Mouse (Mus musculus): ENCODE data around the gene Hist1h4d. TPM values are rescaled to one million over a fixed set of nuclear protein-coding genes. Genes with fewer than 3 reads are reported as not detected.

The Hist1h4d gene
- polyA plus RNA-seq, 1 experiment from 2014 or later = 102 TPM

DNA sequence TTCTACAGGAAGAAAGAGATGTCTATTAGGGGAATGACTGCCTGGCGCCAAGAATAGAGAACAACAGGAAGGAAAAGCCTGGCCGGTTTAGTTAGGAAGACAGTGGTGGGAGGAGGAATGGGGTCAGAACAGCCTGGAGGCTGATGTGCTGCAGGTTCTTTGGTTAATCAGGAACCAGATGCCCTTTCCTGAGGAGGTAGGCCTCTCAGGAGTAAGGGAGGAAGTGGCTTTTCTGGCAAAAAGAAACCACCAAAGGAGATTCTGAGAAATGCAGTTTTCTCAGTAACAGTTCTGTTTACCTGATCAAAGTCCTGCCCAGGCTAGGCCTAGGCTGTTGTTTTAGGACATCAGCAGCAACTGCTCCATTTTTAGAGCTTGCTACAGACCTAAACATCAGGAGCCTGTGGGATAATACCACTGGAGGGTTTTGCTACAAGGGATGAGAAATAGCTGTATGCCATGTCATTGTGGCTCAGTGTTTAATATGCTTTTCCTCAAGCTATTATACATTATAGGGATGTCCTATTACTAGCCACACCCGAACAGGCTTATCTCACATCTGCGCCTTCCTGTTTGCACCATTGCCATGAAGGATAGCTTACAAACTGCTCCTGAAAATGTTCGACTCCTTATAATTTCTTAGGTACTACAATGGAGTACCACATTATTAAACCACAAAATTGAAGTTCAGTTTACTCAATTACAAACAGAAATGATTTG is 11.8 kb downstream of the Hist1h4d start:
- peak; percentile 61; the same call in 1 of the 2 replicates for ATAC-seq (ENCODE audit: low FRiP score, low TSS enrichment)
- no peaks in the 10 kb centered on the region for H3K9me3 ChIP-seq (ENCODE audit: low read length)
- WGBS = 55% methylated on average over 5 of the region's 5 CpGs
- H3K9ac ChIP-seq (replicated peaks; ENCODE audit: low read length) = no peak overlapping the region; the same call in 1 of the 2 replicates
- 0 out of 2 replicates have a peak overlapping the region, but pooled peaks have one; percentile 12 for H3K4me2 ChIP-seq (replicated peaks; ENCODE audit: low read depth, low read length)
- peak overlapping the region; percentile 86 for H3K27ac ChIP-seq (ENCODE audit: low read length)
- H3K27me3 ChIP-seq (ENCODE audit: insufficient read depth, low read length) = no peaks in the 10 kb centered on the region
- H3K4me3 ChIP-seq (ENCODE audit: low read length) = no peak overlapping the region
- peaks cover 14% of the 10 kb centered on the region for H3K4me1 ChIP-seq (ENCODE audit: insufficient read depth, low read length)
- no peaks in the 10 kb centered on the region for H3K36me3 ChIP-seq (ENCODE audit: insufficient read depth, low read length)

DNA sequence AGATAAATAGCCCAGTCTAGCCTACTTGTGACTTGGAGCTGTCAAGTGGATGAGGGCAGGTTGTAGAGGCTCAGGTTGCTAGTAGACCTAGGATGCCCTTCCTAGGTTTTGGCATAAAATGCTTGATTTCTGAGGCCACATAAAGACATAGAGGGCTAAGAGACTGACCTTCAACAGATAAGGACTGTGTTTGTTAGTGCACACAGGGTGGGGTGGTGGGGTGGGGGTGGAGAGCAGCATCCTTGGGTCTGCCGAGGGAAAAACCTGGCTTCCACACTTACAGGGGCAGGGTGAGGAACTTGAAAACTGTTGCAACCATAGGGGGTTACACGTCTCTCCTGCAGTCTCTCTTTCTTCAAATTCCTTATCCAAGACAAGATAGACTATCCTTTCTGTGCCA is 13.8 kb downstream of the Hist1h4d start:
- H3K27me3 ChIP-seq (ENCODE audit: insufficient read depth, low read length) = no peaks in the 10 kb centered on the region
- H3K4me1 ChIP-seq (ENCODE audit: insufficient read depth, low read length) = peaks cover 14% of the 10 kb centered on the region
- no peaks in the 10 kb centered on the region for H3K9me3 ChIP-seq (ENCODE audit: low read length)
- no peak overlapping the region for H3K4me2 ChIP-seq (replicated peaks; ENCODE audit: low read depth, low read length)
- H3K27ac ChIP-seq (ENCODE audit: low read length) = no peak overlapping the region
- ATAC-seq (ENCODE audit: low FRiP score, low TSS enrichment) = no peak
- no peak overlapping the region for H3K9ac ChIP-seq (replicated peaks; ENCODE audit: low read length)
- no peak overlapping the region for H3K4me3 ChIP-seq (ENCODE audit: low read length)
- no peaks in the 10 kb centered on the region for H3K36me3 ChIP-seq (ENCODE audit: insufficient read depth, low read length)
- 91% methylated on average over 2 of the region's 2 CpGs for WGBS

DNA sequence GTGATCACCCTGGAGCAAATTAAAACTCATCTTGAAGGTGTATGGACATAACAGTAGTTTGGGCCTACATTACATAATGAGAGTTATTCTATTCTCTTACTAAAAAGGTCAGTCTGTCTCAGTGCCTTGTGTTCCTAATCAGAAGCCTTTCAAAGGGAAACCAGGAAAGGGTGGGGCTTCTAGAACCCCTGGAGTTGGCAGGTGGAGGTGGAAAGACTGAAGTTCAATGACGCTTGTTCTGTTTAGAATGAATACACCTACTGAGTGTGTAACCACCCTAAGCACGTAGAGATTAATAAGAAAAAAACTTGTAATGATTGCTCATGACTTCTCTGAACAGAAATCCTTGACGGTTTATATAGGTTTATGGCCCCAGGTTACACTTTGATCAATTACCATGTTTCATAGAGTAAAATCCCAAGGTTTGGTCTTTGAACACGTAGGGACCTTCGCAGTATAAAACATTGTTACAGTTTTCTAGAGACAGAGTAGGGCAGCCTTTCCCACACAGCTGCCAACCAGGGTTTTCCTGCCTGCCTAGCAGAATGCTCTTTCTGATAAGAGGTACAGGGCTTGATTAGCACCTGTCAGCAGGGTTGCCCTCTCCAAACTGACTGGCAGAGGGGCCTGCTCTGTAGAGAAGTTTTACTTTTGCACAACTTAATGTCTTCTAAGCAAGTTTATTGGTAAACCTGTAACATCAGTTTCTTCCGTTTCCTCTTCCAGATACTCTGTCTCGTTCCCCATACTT is 14.4 kb downstream of the Hist1h4d start:
- H3K27ac ChIP-seq (ENCODE audit: low read length) = no peak overlapping the region
- H3K4me3 ChIP-seq (ENCODE audit: low read length) = no peak overlapping the region
- 78% methylated on average over 7 of the region's 7 CpGs for WGBS
- H3K9ac ChIP-seq (replicated peaks; ENCODE audit: low read length) = no peak overlapping the region
- ATAC-seq (ENCODE audit: low FRiP score, low TSS enrichment) = no peak
- H3K27me3 ChIP-seq (ENCODE audit: insufficient read depth, low read length) = no peaks in the 10 kb centered on the region
- H3K36me3 ChIP-seq (ENCODE audit: insufficient read depth, low read length) = no peaks in the 10 kb centered on the region
- peaks cover 14% of the 10 kb centered on the region for H3K4me1 ChIP-seq (ENCODE audit: insufficient read depth, low read length)
- H3K4me2 ChIP-seq (replicated peaks; ENCODE audit: low read depth, low read length) = no peak overlapping the region
- no peaks in the 10 kb centered on the region for H3K9me3 ChIP-seq (ENCODE audit: low read length)

GRCm38 (mm10) chr13:23597957-23598356 is 16.6 kb downstream of the Hist1h4d start:
- Histone ChIP-seq H3K27ac (ENCODE audit: low read length) (no peak overlapping the region), H3K27me3 (ENCODE audit: insufficient read depth, low read length) (no peaks in the 10 kb centered on the region), H3K9ac (replicated peaks; ENCODE audit: low read length) (no peak overlapping the region), H3K36me3 (ENCODE audit: insufficient read depth, low read length) (no peaks in the 10 kb centered on the region), H3K9me3 (ENCODE audit: low read length) (no peaks in the 10 kb centered on the region), H3K4me1 (ENCODE audit: insufficient read depth, low read length) (peaks cover 9% of the 10 kb centered on the region), H3K4me3 (ENCODE audit: low read length) (no peak overlapping the region), H3K4me2 (replicated peaks; ENCODE audit: low read depth, low read length) (no peak overlapping the region)
- 6% methylated on average over 9 of the region's 9 CpGs for WGBS
- ATAC-seq (ENCODE audit: low FRiP score, low TSS enrichment) = peak; percentile 65; the same call in 1 of the 2 replicates

- 73% methylated on average over 7 of the region's 7 CpGs for WGBS
- no peak overlapping the region for H3K4me3 ChIP-seq (ENCODE audit: low read length)
These were observed 21.8 kb downstream of the Hist1h4d start for GRCm38 (mm10) chr13:23603182-23603699.

DNA sequence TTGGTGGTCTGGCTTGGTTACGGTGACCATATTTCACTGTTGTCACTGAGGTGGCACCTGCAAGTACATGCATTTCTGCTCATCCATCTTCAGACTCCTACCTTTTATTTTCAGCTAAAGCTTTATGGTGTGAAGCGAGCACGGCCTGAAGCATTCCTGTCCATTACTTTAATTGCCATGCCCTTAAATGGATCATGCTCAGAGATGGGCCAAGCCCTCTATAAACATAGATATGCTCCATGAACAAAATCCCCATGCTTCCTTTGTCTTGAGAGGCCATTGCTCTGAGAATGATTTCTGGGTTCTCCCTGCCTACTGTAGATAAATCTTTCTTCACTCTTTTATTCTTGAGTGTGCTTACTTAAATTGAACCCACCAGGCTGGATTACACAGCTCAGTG is 23.1 kb downstream of the Hist1h4d start:
- Histone ChIP-seq H3K4me3 (ENCODE audit: low read length) (no peak overlapping the region), H3K9me3 (ENCODE audit: low read length) (no peaks in the 10 kb centered on the region), H3K27ac (ENCODE audit: low read length) (no peak overlapping the region), H3K27me3 (ENCODE audit: insufficient read depth, low read length) (no peaks in the 10 kb centered on the region), H3K9ac (replicated peaks; ENCODE audit: low read length) (no peak overlapping the region), H3K4me2 (replicated peaks; ENCODE audit: low read depth, low read length) (no peak overlapping the region), H3K4me1 (ENCODE audit: insufficient read depth, low read length) (no peaks in the 10 kb centered on the region), H3K36me3 (ENCODE audit: insufficient read depth, low read length) (no peaks in the 10 kb centered on the region)
- peak; percentile 49; the same call in 1 of the 2 replicates for ATAC-seq (ENCODE audit: low FRiP score, low TSS enrichment)
- 34% methylated on average over 3 of the region's 3 CpGs for WGBS

More at GRCm38 (mm10) chr13:23603182-23603699, 21.8 kb downstream of the Hist1h4d start:
- ATAC-seq (ENCODE audit: low FRiP score, low TSS enrichment) = no peak
- Histone ChIP-seq H3K36me3 (ENCODE audit: insufficient read depth, low read length) (no peaks in the 10 kb centered on the region), H3K9me3 (ENCODE audit: low read length) (no peaks in the 10 kb centered on the region), H3K27ac (ENCODE audit: low read length) (no peak overlapping the region), H3K4me2 (replicated peaks; ENCODE audit: low read depth, low read length) (no peak overlapping the region), H3K4me1 (ENCODE audit: insufficient read depth, low read length) (no peaks in the 10 kb centered on the region), H3K9ac (replicated peaks; ENCODE audit: low read length) (no peak overlapping the region), H3K27me3 (ENCODE audit: insufficient read depth, low read length) (no peaks in the 10 kb centered on the region)

DNA sequence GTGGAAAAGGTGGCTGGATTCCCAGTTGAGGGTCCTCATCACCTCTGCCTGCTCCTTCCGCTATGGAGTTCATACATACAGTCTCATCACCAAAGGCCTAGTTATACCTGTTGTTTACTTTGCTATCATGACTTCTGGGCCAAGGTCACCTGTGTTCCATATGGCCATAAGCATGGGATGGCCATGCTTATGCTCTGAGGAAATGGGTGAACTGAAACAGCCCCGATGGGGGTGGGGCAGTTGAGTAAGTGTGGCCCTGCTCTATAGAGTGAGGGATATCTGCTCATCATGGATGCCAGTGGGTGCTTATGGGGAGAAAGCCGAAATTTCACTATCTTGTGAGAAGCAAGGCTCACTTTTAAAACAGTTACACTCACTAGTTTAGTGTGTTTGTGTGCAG is 23.7 kb downstream of the Hist1h4d start:
- 90% methylated on average over 3 of the region's 3 CpGs for WGBS
- Histone ChIP-seq H3K9me3 (ENCODE audit: low read length) (no peaks in the 10 kb centered on the region), H3K4me3 (ENCODE audit: low read length) (no peak overlapping the region), H3K36me3 (ENCODE audit: insufficient read depth, low read length) (no peaks in the 10 kb centered on the region), H3K4me1 (ENCODE audit: insufficient read depth, low read length) (no peaks in the 10 kb centered on the region), H3K27ac (ENCODE audit: low read length) (no peak overlapping the region), H3K4me2 (replicated peaks; ENCODE audit: low read depth, low read length) (no peak overlapping the region), H3K27me3 (ENCODE audit: insufficient read depth, low read length) (no peaks in the 10 kb centered on the region), H3K9ac (replicated peaks; ENCODE audit: low read length) (no peak overlapping the region)
- ATAC-seq (ENCODE audit: low FRiP score, low TSS enrichment) = peak; percentile 39; the same call in 1 of the 2 replicates

DNA sequence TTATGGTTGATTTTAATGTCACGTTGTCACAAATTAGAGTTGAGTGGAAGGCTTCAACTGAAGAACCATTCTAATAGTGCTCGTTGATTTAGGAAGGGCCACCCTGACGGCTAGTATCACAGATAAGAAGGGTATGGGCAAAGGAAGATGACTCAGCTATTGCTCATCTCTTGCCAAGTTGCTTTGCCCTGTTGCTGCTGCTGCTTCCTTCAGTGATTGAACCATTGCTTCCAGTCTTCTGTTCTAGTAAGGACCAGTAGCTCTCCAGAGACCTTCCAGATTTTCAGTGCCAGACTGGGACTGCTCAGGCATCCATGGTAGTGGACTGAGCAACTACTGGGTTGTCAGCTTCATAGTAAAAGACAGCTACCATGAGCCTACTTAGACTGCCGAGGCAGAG is 27.8 kb downstream of the Hist1h4d start:
- H3K9me3 ChIP-seq (ENCODE audit: low read length) = no peaks in the 10 kb centered on the region
- H3K4me3 ChIP-seq (ENCODE audit: low read length) = no peak overlapping the region
- H3K36me3 ChIP-seq (ENCODE audit: insufficient read depth, low read length) = no peaks in the 10 kb centered on the region
- no peaks in the 10 kb centered on the region for H3K27me3 ChIP-seq (ENCODE audit: insufficient read depth, low read length)
- no peak overlapping the region for H3K9ac ChIP-seq (replicated peaks; ENCODE audit: low read length)
- no peaks in the 10 kb centered on the region for H3K4me1 ChIP-seq (ENCODE audit: insufficient read depth, low read length)
- no peak for ATAC-seq (ENCODE audit: low FRiP score, low TSS enrichment)
- no peak overlapping the region for H3K27ac ChIP-seq (ENCODE audit: low read length)
- no peak overlapping the region for H3K4me2 ChIP-seq (replicated peaks; ENCODE audit: low read depth, low read length)
- 82% methylated on average over 4 of the region's 4 CpGs for WGBS

DNA sequence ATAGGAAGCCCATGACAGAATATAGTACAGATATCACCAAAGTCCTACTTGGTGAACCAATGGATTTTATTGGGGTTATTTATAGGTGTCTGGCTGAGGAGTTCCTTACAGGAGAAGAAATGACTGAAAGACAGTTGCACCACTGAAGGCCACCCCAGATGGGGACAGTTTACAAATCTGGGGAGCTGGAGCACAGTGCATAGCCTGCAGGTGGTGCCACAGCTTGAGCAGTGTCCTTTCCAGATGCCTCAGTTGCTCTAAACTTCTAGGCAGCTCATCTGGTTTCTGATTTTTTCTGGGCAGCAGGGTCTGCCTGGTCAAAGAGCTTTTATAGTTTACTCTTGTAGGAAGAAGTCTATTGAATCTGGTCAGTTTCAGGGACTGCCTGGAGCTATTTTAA is 28.4 kb downstream of the Hist1h4d start:
- Histone ChIP-seq H3K9me3 (ENCODE audit: low read length) (no peaks in the 10 kb centered on the region), H3K27me3 (ENCODE audit: insufficient read depth, low read length) (no peaks in the 10 kb centered on the region), H3K4me2 (replicated peaks; ENCODE audit: low read depth, low read length) (no peak overlapping the region), H3K36me3 (ENCODE audit: insufficient read depth, low read length) (no peaks in the 10 kb centered on the region), H3K27ac (ENCODE audit: low read length) (no peak overlapping the region), H3K4me1 (ENCODE audit: insufficient read depth, low read length) (no peaks in the 10 kb centered on the region), H3K4me3 (ENCODE audit: low read length) (no peak overlapping the region), H3K9ac (replicated peaks; ENCODE audit: low read length) (no peak overlapping the region)
- no peak for ATAC-seq (ENCODE audit: low FRiP score, low TSS enrichment)

DNA sequence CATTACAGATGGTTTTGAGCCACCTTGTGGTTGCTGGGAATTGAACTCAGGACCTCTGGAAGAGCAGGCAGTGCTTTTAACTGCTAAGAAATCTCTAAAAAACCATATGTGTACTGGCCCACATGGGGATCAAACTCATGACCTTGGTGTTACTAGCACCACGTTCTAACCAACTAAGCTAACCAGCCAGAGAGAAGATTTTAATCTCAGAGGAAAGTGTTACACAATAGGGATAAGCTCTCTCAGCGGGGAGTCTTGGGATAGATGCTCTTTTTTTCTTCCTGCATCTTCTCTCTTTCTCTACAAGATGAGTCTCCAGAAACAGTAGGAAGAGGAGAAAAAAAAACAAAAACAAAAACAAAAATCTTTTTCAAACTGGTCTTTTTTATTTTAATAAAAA is 29.0 kb downstream of the Hist1h4d start:
- no peaks in the 10 kb centered on the region for H3K36me3 ChIP-seq (ENCODE audit: insufficient read depth, low read length)
- no peak overlapping the region for H3K9ac ChIP-seq (replicated peaks; ENCODE audit: low read length)
- no peak overlapping the region for H3K27ac ChIP-seq (ENCODE audit: low read length)
- H3K4me3 ChIP-seq (ENCODE audit: low read length) = no peak overlapping the region
- H3K4me2 ChIP-seq (replicated peaks; ENCODE audit: low read depth, low read length) = no peak overlapping the region
- 74% methylated on average over 2 of the region's 2 CpGs for WGBS
- ATAC-seq (ENCODE audit: low FRiP score, low TSS enrichment) = no peak
- H3K4me1 ChIP-seq (ENCODE audit: insufficient read depth, low read length) = no peaks in the 10 kb centered on the region
- no peaks in the 10 kb centered on the region for H3K27me3 ChIP-seq (ENCODE audit: insufficient read depth, low read length)
- no peaks in the 10 kb centered on the region for H3K9me3 ChIP-seq (ENCODE audit: low read length)

Data from kidney, embryonic 16.5 days (tissue).